Mouse (Mus musculus): ENCODE data around the gene Inafm2.

DNA sequence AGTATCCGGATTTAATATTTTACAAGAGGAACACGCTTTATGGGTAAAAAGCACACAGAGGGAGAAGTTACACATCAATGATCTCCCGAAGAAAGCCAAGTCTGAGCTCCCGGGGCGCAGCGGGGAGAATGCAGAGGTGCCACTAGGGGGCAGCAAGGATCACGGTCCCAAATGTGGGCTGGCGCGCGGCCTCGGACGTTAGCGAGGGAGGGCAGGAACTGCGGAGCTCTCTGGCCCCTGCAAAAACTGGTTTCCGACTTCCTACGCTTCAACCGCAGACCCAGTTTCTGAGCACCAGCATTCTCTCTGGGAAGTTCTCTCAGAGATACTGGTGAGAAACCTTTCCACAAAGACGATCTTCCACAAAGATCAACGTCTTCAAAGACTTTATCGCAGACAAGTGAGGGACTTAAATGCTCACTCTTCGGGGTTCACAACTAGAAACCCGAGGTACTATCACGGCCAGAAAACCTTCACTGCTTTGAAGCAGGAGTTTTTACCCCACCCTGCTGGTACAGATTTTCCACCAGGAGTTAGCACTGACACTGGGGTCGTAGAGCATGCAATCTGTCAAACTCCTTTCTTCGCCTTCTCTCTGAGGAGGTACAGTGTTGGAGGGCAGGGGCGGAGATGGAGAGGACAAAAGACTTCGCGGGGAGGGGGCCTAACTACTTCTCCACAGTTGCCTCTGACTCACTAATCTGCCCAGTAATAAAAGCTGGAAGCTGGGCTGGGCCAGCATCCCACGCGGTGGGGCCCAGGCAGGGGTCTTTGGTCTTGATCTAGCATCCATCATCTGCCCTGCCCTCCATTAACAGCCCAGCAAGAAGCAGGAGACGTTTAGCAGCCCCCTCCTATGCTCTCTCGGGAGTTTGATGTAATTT is 45.1 kb upstream of the Inafm2 start:
- TF ChIP-seq CTCF (IDR thresholded peaks at IDR 0.05; ENCODE audit: low read depth, low read length) (peak; percentile 83), POLR2A (IDR thresholded peaks at IDR 0.05; ENCODE audit: insufficient read depth, low read length) (no peak), EP300 (IDR thresholded peaks at IDR 0.05; ENCODE audit: insufficient read depth, low read depth, low read length) (no peak)

All from ES-Bruce4 (cell line).